Mouse (Mus musculus): ENCODE measurements around the gene Asic1.

- TF ChIP-seq CTCF (IDR thresholded peaks at IDR 0.05; ENCODE audit: insufficient read depth, low read length) (no peak), POLR2A (IDR thresholded peaks at IDR 0.05; ENCODE audit: borderline replicate concordance, extremely low read depth, low read depth, low read length) (no peak)
Observed at GRCm38 (mm10) chr15:99699715-99700114, 29.5 kb downstream of the Asic1 start.

Measured in lung, adult 2 months (tissue).